Mouse (Mus musculus) embryonic facial prominence, embryonic 13.5 days (tissue): Measurements from ENCODE around the gene Bgn. TPM values are rescaled to one million over a fixed set of nuclear protein-coding genes. Genes with fewer than 3 reads are reported as not detected.

ENCODE experiments used
- ATAC-seq: fragments of 200-750 bp; cut with Nextera tagmentation; 2 replicates; pipeline ENCODE4 v1.8.0; 2017; ENCODE audit warnings: low read depth; ENCODE audit not compliant: insufficient number of reproducible peaks, insufficient read depth, low FRiP score, low TSS enrichment
- H3K27ac ChIP-seq: fragments of 300-500 bp; sonication (generic); 2 replicates; pipeline ENCODE4 v1.5.1; 2015; ENCODE audit warnings: moderate library complexity, mild to moderate bottlenecking, inconsistent platforms
- H3K27me3 ChIP-seq: fragments of 300-500 bp; sonication (generic); 2 replicates; pipeline ENCODE4 v1.6.1; 2015; ENCODE audit warnings: mild to moderate bottlenecking, inconsistent platforms
- H3K36me3 ChIP-seq: fragments of 300-500 bp; sonication (generic); 2 replicates; pipeline ENCODE4 v1.6.1; 2015; ENCODE audit warnings: mild to moderate bottlenecking, inconsistent platforms
- H3K4me1 ChIP-seq: fragments of 300-500 bp; sonication (generic); 2 replicates; pipeline ENCODE4 v1.6.1; 2015; ENCODE audit warnings: inconsistent platforms
- H3K4me2 ChIP-seq: fragments of 300-500 bp; sonication (generic); 2 replicates; pipeline ENCODE4 v1.6.1; 2015; ENCODE audit warnings: moderate library complexity, mild to moderate bottlenecking, inconsistent platforms
- H3K4me3 ChIP-seq: fragments of 300-500 bp; sonication (generic); 2 replicates; pipeline ENCODE4 v1.5.1; 2015; ENCODE audit warnings: mild to moderate bottlenecking, inconsistent platforms
- H3K9ac ChIP-seq: fragments of 300-500 bp; sonication (generic); 2 replicates; pipeline ENCODE4 v1.6.1; 2015; ENCODE audit warnings: mild to moderate bottlenecking, inconsistent platforms
- H3K9me3 ChIP-seq: fragments of 300-500 bp; sonication (generic); 2 replicates; pipeline ENCODE4 v1.6.1; 2016; ENCODE audit warnings: inconsistent platforms
- WGBS: fragments of 180-500 bp; shearing (Covaris S2); methylation state at CpG from one replicate; pipeline ENCODE4 v1.1.7; 2015; ENCODE audit warnings: mixed read lengths; 5-methylcytosine and 5-hydroxymethylcytosine counted together
- polyA plus RNA-seq: library from polyadenylated mRNA; unstranded; fragments of >200 nt; fragmentation: Nextera tagmentation; extraction: Ambion mirVana; gene quantifications from 2 replicates; pipeline ENCODE4 v1.2.1, GENCODE M21; 2015

Bgn gene
- polyA plus RNA-seq, 1 experiment from 2014 or later: 121 TPM

GRCm38 (mm10) chrX:73525223-73526140 lies 42.1 kb downstream of the Bgn start:
- Histone ChIP-seq H3K4me1 (no peaks in the 10 kb centered on the region), H3K36me3 (no peaks in the 10 kb centered on the region), H3K4me3 (no peak overlapping the region), H3K9me3 (no peaks in the 10 kb centered on the region), H3K27ac (no peak overlapping the region), H3K27me3 (peaks cover 8% of the 10 kb centered on the region; the same call in 1 of the 2 replicates), H3K9ac (no peak overlapping the region), H3K4me2 (no peak overlapping the region)
- WGBS: 76% methylated on average over 9 of the region's 9 CpGs
- ATAC-seq: no peak

GRCm38 (mm10) chrX:73526410-73526887 lies 43.0 kb downstream of the Bgn start:
- Histone ChIP-seq H3K9me3 (no peaks in the 10 kb centered on the region), H3K4me3 (no peak overlapping the region), H3K4me2 (no peak overlapping the region), H3K27me3 (peaks cover 8% of the 10 kb centered on the region; the same call in 1 of the 2 replicates), H3K27ac (no peak overlapping the region), H3K9ac (no peak overlapping the region), H3K4me1 (no peaks in the 10 kb centered on the region), H3K36me3 (no peaks in the 10 kb centered on the region)
- no peak for ATAC-seq
- WGBS: 51% methylated on average over 3 of the region's 3 CpGs

GRCm38 (mm10) chrX:73537875-73538274 lies 54.5 kb downstream of the Bgn start:
- H3K4me1 ChIP-seq: no peaks in the 10 kb centered on the region
- 85% methylated on average over 7 of the region's 7 CpGs for WGBS
- H3K27ac ChIP-seq: no peak overlapping the region
- H3K4me2 ChIP-seq: no peak overlapping the region
- peaks cover 8% of the 10 kb centered on the region for H3K27me3 ChIP-seq
- no peak overlapping the region for H3K9ac ChIP-seq
- no peaks in the 10 kb centered on the region for H3K36me3 ChIP-seq
- ATAC-seq: no peak
- no peaks in the 10 kb centered on the region for H3K9me3 ChIP-seq
- no peak overlapping the region for H3K4me3 ChIP-seq

GRCm38 (mm10) chrX:73543340-73543739 lies 59.9 kb downstream of the Bgn start:
- Histone ChIP-seq H3K36me3 (no peaks in the 10 kb centered on the region), H3K27ac (no peak overlapping the region), H3K4me1 (no peaks in the 10 kb centered on the region), H3K9ac (no peak overlapping the region), H3K9me3 (no peaks in the 10 kb centered on the region), H3K27me3 (no peaks in the 10 kb centered on the region; the same call in 1 of the 2 replicates), H3K4me3 (no peak overlapping the region), H3K4me2 (no peak overlapping the region)
- WGBS: 45% methylated on average over 3 of the region's 3 CpGs
- ATAC-seq: no peak

Other genes starting within 250 kb of the Bgn start
- 0.85 TPM in 1 of 2 replicates, not detected in the other for gene Xlr4c, start 240.5 kb upstream of the Bgn start, polyA plus RNA-seq
- 0.15 TPM in 1 of 2 replicates, not detected in the other for gene Xlr3c, start 218.2 kb upstream of the Bgn start, polyA plus RNA-seq
- not detected in 2 replicates for gene Xlr5a, start 190.6 kb upstream of the Bgn start, polyA plus RNA-seq
- not detected in 2 replicates for gene Xlr5c, start 190.6 kb upstream of the Bgn start, polyA plus RNA-seq
- gene Gm45015, start 146.8 kb upstream of the Bgn start, polyA plus RNA-seq: not detected in 2 replicates
- 14.7 and 18.0 TPM in 2 replicates for gene Zfp275, start 141.0 kb upstream of the Bgn start, polyA plus RNA-seq
- not detected in 2 replicates for gene Gm18336, start 84.9 kb upstream of the Bgn start, polyA plus RNA-seq
- 0.21 and 0.30 TPM in 2 replicates for gene Zfp92, start 72.5 kb upstream of the Bgn start, polyA plus RNA-seq
- 0.55 TPM in 1 of 2 replicates, not detected in the other for gene Trex2, start 48.3 kb upstream of the Bgn start, polyA plus RNA-seq
- 83.0 and 96.2 TPM in 2 replicates for gene Haus7, start 24.6 kb upstream of the Bgn start, polyA plus RNA-seq
- gene Atp2b3, start 19.5 kb downstream of the Bgn start, polyA plus RNA-seq: 0.24 and 0.28 TPM in 2 replicates
- 13.3 and 17.4 TPM in 2 replicates for gene Dusp9, start 155.8 kb downstream of the Bgn start, polyA plus RNA-seq
- gene Pnck, start 176.5 kb downstream of the Bgn start, polyA plus RNA-seq: 15.6 and 18.8 TPM in 2 replicates
- gene Slc6a8, start 189.5 kb downstream of the Bgn start, polyA plus RNA-seq: 9.7 and 10.1 TPM in 2 replicates
- 208 and 226 TPM in 2 replicates for gene Bcap31, start 232.6 kb downstream of the Bgn start, polyA plus RNA-seq
- gene Abcd1, start 233.0 kb downstream of the Bgn start, polyA plus RNA-seq: 13.9 and 15.4 TPM in 2 replicates